Mouse (Mus musculus): ENCODE data around the gene 1500015O10Rik.

1500015O10Rik gene

GRCm38 (mm10) chr1:43776106-43776505 lies 45.7 kb downstream of the 1500015O10Rik start:
- no peak for DNase-seq

GRCm38 (mm10) chr1:43781195-43781594 lies 50.8 kb downstream of the 1500015O10Rik start:
- no peak for DNase-seq

GRCm38 (mm10) chr1:43781672-43782071 lies 51.3 kb downstream of the 1500015O10Rik start:
- no peak for DNase-seq

GRCm38 (mm10) chr1:43782680-43783079 lies 52.3 kb downstream of the 1500015O10Rik start:
- peak; percentile 40 for DNase-seq

- DNase-seq, result no peak
Observed at GRCm38 (mm10) chr1:43783186-43783585, 52.8 kb downstream of the 1500015O10Rik start.

GRCm38 (mm10) chr1:43785316-43785715 lies 54.9 kb downstream of the 1500015O10Rik start:
- no peak for DNase-seq

GRCm38 (mm10) chr1:43786711-43787110 lies 56.3 kb downstream of the 1500015O10Rik start:
- no peak for DNase-seq

DNA sequence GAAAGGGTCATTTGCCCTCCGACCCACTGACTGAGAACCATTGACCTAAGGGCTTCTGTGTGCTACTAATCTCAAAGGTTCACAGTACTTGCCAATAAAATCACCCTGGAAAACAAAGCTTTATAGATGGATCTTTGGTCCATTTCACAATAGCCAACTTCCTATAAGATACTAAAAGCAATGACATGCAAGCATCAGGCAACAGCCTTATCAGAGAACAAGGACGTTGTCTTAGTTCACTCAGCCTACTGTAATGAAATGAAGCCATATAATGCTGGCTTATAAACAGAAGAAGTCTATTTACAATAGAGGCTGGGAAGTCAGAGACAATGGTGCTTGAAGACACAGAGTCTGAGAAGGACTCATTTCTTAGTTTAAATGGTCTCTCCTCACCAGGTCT lies 59.4 kb downstream of the 1500015O10Rik start:
- no peak for DNase-seq
